Mouse (Mus musculus): ENCODE results near the gene Gpr55. TPM values are rescaled to one million over a fixed set of nuclear protein-coding genes. Genes with fewer than 3 reads are reported as not detected.

The Gpr55 gene
- polyA plus RNA-seq, 1 experiment from 2014 or later: not detected

DNA sequence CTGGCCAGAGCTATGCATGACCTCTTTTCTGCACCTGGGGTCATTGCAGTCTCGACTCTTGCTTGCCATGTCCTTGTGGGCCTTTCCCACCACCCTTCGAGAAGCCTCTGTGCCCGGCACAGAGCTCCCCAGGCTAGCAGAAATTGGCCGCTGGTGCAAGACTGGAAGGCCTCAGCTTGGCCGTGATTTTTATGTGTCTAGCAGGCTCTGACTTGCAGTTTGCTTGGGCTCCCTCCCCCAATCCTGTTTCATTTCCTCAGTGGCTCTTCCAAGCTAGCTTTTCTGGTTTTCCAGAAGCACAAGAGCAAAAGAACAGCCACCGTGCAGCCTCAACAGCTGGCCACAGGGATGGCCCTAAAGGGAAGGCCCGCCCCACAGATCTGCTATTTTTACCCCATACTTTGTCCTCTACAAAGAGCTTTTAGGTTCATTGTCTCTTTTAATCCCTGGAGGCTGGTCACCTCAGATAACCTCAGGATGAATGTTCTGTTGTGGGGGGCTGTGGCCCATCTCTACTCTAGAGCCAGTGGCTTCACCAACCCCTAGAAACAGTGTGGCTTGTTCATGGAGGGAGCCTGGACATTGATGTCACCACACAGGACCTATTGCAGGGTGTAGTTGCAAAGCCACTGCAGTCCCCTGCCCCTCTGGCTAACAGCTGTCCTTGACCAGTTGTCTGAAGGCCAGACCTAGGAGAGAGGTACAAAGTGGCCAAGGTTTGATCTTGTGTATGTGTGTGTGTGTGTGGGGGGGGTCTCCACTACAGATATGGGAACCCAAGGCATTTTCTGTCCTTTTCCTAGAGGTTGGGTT is 60.1 kb downstream of the Gpr55 start:
- 76% methylated on average over 7 of the region's 7 CpGs for WGBS
- peak overlapping the region; percentile 65 for H3K27ac ChIP-seq (replicated peaks)
- no peak overlapping the region for H3K4me3 ChIP-seq
- peaks cover 64% of the 10 kb centered on the region for H3K4me1 ChIP-seq
- H3K27me3 ChIP-seq (ENCODE audit: low read depth, poor library complexity, severe bottlenecking): no peaks in the 10 kb centered on the region
- H3K9me3 ChIP-seq (replicated peaks): no peaks in the 10 kb centered on the region
- peaks cover 40% of the 10 kb centered on the region for H3K36me3 ChIP-seq
- DNase-seq (ENCODE audit: low spot score): no peak

DNA sequence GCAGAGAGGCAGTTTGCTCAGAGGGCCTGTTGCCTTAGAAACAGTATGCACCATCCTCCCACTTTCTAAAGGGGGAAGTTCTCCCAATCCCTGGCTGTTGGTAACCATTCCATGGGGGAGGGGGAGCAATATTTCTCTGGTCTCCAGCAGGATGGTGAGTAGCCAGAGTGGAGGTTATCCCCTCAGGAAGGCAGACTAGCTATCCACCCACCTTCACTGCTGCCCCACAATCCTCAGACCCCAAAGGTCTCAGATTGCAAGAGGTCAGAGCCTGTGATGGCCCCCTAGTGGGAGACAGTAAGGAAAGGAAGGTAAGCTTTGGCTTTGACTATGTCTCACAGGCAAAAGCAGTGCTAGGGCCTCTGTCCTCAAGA is 61.4 kb downstream of the Gpr55 start:
- peak overlapping the region; percentile 72 for H3K27ac ChIP-seq (replicated peaks)
- peaks cover 70% of the 10 kb centered on the region for H3K4me1 ChIP-seq
- H3K4me3 ChIP-seq: 0 out of 2 replicates have a peak overlapping the region, but pooled peaks have one; percentile 16
- DNase-seq (ENCODE audit: low spot score): no peak
- no peaks in the 10 kb centered on the region for H3K9me3 ChIP-seq (replicated peaks)
- no peaks in the 10 kb centered on the region for H3K27me3 ChIP-seq (ENCODE audit: low read depth, poor library complexity, severe bottlenecking)
- peaks cover 27% of the 10 kb centered on the region for H3K36me3 ChIP-seq

DNA sequence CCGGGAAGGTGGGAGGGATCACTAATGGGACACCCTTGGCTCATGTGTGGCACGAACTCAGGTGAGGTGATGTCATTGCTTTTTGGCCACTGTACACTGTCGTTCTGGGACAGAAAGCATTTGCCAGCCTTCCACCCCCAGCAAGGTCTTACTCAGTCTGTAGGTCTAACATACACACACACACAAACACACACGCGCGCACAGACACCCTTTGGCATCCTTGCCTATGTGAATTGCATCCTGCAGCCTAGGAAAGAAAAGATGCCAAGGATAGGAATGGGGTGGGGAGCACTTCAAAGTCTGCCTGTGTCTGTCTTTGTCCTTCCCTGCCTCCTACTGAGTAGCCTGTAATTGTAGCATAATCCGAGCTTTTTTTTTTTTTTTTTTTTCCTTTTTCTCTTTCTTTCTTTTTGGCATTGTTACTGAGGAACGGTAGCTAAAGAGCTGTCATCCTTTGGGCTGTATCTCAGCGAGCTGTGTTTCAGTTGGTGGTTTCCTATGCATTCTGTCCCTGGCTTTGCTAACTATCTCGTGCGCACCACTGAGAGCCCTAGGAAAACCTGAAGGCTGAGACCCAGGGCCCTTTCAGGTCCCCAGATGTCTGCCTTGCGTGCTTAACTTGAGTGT is 61.9 kb downstream of the Gpr55 start:
- no peak for DNase-seq (ENCODE audit: low spot score)
- no peaks in the 10 kb centered on the region for H3K9me3 ChIP-seq (replicated peaks)
- peaks cover 74% of the 10 kb centered on the region for H3K4me1 ChIP-seq
- peak overlapping the region; percentile 72 for H3K27ac ChIP-seq (replicated peaks)
- H3K27me3 ChIP-seq (ENCODE audit: low read depth, poor library complexity, severe bottlenecking): no peaks in the 10 kb centered on the region
- peaks cover 22% of the 10 kb centered on the region for H3K36me3 ChIP-seq
- peak overlapping the region; percentile 16; the same call in 1 of the 2 replicates for H3K4me3 ChIP-seq
- 21% methylated on average over 12 of the region's 12 CpGs for WGBS

DNA sequence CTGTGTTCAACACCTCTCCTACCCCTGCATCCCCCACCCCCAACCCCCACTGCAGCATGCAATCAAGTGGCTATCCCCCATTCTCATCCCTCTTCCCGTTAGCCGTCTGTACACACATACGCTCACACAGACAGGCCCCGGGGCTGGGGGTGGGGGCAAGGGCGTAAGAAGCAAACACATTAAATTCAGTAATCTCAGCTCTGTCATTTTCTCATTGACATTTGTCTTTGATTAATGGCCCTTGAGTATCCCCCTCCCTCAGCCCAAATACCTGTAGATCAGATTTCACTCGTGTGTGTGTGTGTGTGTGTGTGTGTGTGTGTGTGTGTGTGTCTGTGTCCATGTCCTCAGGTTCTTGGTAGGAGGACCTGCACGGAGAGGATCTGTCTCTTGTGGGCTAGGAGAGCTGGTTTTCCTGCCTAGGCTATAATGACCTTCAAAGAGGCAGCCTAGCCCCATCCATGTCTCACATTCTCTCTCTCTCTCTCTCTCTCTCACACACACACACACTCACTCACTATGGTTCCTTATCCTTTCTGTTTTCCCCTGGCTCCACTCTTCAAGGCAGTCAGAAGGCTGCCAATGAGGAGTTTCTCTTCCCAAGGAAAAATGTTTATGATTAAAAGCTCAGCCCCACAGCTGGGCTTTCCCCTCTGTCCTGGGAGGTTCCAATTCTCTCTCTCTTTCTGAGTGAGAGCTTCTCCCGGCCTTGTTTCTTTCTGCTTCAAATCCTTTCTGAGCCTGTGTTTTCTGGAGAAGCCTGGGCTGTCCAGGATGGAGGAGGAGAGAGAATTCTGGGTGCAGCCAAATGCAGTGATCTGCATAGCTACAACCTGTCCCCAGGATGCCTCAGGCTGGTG is 62.7 kb downstream of the Gpr55 start:
- WGBS: 48% methylated on average over 8 of the region's 8 CpGs
- Histone ChIP-seq H3K27me3 (ENCODE audit: low read depth, poor library complexity, severe bottlenecking) (no peaks in the 10 kb centered on the region), H3K4me1 (peaks cover 78% of the 10 kb centered on the region), H3K4me3 (peak overlapping the region; percentile 18; the same call in 1 of the 2 replicates), H3K36me3 (peaks cover 15% of the 10 kb centered on the region), H3K27ac (replicated peaks) (peak overlapping the region; percentile 72), H3K9me3 (replicated peaks) (no peaks in the 10 kb centered on the region)
- DNase-seq (ENCODE audit: low spot score): no peak

DNA sequence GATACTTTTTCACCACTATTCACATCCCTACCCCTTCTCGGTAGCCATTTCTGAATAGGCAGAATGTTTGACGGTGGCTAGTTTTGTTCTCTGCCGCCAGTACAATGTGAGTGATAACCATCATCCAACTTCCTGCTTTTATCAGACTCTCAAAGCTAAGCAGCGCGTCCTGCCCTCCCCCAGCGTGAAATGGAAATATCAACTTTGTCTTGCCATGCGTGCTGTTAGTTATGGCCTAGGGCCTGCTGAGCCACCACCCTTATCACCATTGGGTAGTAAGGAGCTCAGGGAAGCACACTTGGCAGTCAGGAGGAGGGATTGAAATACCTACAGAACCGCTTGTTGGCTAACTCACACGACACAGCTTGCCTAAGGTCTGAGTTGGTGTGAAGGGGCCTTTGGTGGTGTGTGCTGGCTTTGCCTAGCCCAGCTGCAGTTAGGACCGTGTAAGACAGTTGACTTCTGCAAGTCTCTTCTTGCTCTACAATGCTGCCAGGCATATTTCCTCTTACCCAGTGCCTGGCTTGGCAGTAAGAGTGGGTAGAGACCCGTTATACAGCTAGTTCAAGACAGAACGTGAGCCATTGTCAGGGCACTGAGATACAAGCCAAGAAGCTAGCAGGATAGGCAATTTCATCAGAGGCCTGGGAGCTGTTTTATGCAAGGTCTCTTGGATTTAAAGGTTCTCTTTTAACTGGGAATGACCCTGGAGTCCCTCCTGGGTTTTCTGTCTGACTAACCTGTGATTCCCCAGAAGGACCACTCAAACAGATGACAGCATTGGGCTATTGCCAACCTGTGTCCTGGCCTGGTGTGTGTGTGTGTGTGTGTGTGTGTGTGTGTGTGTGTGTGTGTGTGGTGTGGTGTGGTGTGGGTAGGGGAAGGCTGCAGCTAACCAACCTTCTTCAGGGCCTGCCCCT is 63.8 kb downstream of the Gpr55 start:
- no peak for DNase-seq (ENCODE audit: low spot score)
- no peak overlapping the region; the same call in 1 of the 2 replicates for H3K4me3 ChIP-seq
- 83% methylated on average over 12 of the region's 12 CpGs for WGBS
- H3K4me1 ChIP-seq: peaks cover 76% of the 10 kb centered on the region
- no peaks in the 10 kb centered on the region for H3K27me3 ChIP-seq (ENCODE audit: low read depth, poor library complexity, severe bottlenecking)
- H3K36me3 ChIP-seq: 0 out of 2 replicates have a peak, but pooled peaks cover 6% of the 10 kb centered on the region
- peak overlapping the region; percentile 14; the same call in 1 of the 2 replicates for H3K27ac ChIP-seq (replicated peaks)
- H3K9me3 ChIP-seq (replicated peaks): no peaks in the 10 kb centered on the region

DNA sequence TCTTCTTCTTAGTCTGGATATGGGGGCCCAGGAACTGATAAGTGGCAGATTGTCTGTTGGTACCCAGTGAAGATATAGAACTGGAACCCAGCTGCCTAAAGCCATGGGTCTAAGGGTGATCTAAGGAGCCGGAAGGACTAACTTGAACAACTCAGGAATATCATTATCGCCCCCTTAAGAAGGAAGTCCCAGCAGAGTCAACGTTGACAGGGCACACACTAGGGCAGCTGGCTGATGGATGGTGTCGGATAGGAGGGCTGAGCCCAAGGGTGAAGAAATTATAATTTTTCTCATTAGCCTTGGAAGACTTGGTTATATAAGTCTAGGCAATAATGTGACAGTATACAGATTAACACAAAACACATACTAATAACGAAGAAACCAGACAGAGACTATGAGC is 64.7 kb downstream of the Gpr55 start:
- no peak for DNase-seq (ENCODE audit: low spot score)
- Histone ChIP-seq H3K27me3 (ENCODE audit: low read depth, poor library complexity, severe bottlenecking) (no peaks in the 10 kb centered on the region), H3K4me1 (peaks cover 68% of the 10 kb centered on the region), H3K9me3 (replicated peaks) (no peaks in the 10 kb centered on the region), H3K4me3 (peak overlapping the region; percentile 88), H3K27ac (replicated peaks) (peak overlapping the region; percentile 94), H3K36me3 (no peaks in the 10 kb centered on the region)
- WGBS: 84% methylated on average over 5 of the region's 5 CpGs

DNA sequence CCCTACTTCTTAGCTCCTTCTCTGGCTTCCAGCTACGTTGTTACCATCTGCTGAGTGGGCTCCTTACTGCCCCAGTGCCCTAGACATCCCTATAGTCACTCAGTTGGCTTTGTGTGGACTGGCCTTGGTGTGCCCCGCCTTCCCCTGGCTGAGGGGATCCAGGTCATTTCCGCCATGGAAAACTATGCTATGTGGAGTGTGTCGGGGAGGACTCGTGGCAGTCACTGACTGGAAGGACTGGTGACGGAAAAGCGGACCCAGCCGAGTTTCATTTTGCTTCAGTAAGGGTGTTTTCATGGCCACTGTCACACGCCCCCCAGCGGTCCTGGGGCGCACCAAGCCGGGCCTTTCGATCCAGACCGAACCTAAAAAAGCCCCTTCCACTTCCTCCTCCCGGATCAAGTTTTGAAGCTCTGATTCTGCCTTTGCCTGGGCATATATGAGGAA is 65.4 kb downstream of the Gpr55 start:
- Histone ChIP-seq H3K9me3 (replicated peaks) (no peaks in the 10 kb centered on the region), H3K4me3 (peak overlapping the region; percentile 88), H3K27ac (replicated peaks) (peak overlapping the region; percentile 94), H3K4me1 (peaks cover 61% of the 10 kb centered on the region), H3K27me3 (ENCODE audit: low read depth, poor library complexity, severe bottlenecking) (no peaks in the 10 kb centered on the region), H3K36me3 (no peaks in the 10 kb centered on the region)
- DNase-seq (ENCODE audit: low spot score): peak; percentile 71
- 5% methylated on average over 15 of the region's 15 CpGs for WGBS

DNA sequence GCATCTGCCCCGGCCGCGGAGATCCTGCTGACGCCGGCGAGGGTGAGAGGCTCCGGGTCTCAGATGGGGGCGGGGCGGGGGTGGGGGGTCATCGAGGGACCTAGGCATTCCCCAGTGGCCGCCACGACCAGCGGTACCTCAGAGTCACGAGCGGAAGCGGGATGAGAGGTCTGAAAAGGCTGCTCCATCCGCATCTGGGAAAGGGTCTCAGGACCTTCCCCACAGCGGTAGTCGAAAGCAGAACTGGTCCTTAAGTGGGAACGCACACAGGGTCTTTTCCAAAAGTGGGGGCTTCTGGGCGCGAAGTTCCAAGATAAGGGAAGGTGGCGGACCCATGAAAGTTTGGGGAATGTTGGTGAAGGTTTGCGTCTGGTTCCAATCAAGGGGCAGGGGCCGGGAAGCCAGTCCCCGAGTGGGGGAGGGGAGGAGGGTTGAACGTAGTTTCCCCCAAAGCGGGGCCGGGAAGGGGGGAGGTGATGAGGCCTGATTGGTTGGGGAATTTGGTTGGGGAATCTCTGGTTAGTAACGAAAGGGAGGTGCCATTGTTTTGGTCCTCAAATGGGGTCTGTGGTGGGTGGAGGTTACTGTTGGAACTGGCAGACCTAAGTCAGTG is 66.0 kb downstream of the Gpr55 start:
- Histone ChIP-seq H3K4me1 (peaks cover 55% of the 10 kb centered on the region), H3K36me3 (no peaks in the 10 kb centered on the region), H3K9me3 (replicated peaks) (no peaks in the 10 kb centered on the region), H3K4me3 (peak overlapping the region; percentile 88), H3K27me3 (ENCODE audit: low read depth, poor library complexity, severe bottlenecking) (no peaks in the 10 kb centered on the region), H3K27ac (replicated peaks) (peak overlapping the region; percentile 94)
- under 1% methylated on average over 30 of the region's 30 CpGs for WGBS
- DNase-seq (ENCODE audit: low spot score): peak; percentile 80

DNA sequence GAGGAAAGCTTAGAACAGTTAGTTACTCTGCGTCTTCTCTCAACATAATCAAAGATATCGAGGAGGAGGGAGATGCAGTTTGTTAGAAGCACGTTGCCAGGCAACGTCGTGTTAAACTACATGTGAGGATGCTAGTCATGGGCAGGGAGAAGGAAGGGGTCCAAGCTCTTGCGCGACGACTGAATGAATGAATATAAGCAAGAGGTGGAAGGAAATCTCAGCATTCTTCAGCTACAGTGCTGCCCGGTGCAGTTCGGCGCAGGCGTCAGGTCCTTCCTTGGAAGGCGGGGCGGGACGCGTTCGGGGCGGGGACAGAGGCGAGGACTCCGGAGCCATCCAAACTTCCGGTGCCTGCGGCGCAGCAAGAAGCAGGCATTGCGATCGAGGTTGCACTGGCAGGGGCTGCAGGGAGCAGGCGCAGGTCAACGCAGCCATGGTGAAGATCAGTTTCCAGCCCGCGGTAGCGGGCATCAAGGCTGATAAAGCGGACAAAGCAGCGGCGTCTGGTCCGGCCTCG is 66.5 kb downstream of the Gpr55 start, which contains the start of gene Itm2c:
Itm2c (plus strand) TSS at position 51 of the 517 bp plus-strand sequence.
- H3K27me3 ChIP-seq (ENCODE audit: low read depth, poor library complexity, severe bottlenecking): no peaks in the 10 kb centered on the region
- peak; percentile 91 for DNase-seq (ENCODE audit: low spot score)
- peak within 1 kb of the TSS; percentile 88 for H3K4me3 ChIP-seq
- no peaks in the 10 kb centered on the region for H3K36me3 ChIP-seq
- peaks cover 50% of the 10 kb centered on the region for H3K4me1 ChIP-seq
- 1% methylated on average over 35 of the region's 35 CpGs for WGBS
- no peaks in the 10 kb centered on the region for H3K9me3 ChIP-seq (replicated peaks)
- H3K27ac ChIP-seq (replicated peaks): peak within 1 kb of the TSS; percentile 94

All from midbrain, embryonic 10.5 days (tissue).